Mouse (Mus musculus) heart, postnatal 0 days (tissue): ENCODE results near the gene Dcn. TPM values are rescaled to one million over a fixed set of nuclear protein-coding genes. Genes with fewer than 3 reads are reported as not detected.
A peak's percentile ranks its signal among the peaks of the same experiment; 100 is the strongest.

ENCODE experiments used
- ATAC-seq: fragments of 200-750 bp; cut with Nextera tagmentation; 2 replicates; pipeline ENCODE4 v1.8.0; 2017; ENCODE audit warnings: low read depth, moderate number of reproducible peaks, moderate library complexity; ENCODE audit not compliant: insufficient read depth
- DNase-seq: peaks from one replicate; pipeline ENCODE4 v3.0.0-alpha.2; 2016; ENCODE audit warnings: low spot score
- H3K27ac ChIP-seq: fragments of 300-500 bp; sonication (generic); 2 replicates; pipeline ENCODE4 v1.5.1; 2014; ENCODE audit warnings: low read depth, mild to moderate bottlenecking
- H3K27me3 ChIP-seq: fragments of 300-500 bp; sonication (generic); 2 replicates; pipeline ENCODE4 v1.6.1; 2014; ENCODE audit warnings: low read length, mixed read lengths; ENCODE audit not compliant: control insufficient read depth, insufficient read depth
- H3K36me3 ChIP-seq: fragments of 300-500 bp; sonication (generic); replicated peaks from 2 replicates; pipeline ENCODE4 v1.6.1; 2014; ENCODE audit warnings: low read length, mixed read lengths; ENCODE audit not compliant: control insufficient read depth, insufficient read depth
- H3K4me1 ChIP-seq: fragments of 300-500 bp; sonication (generic); 2 replicates; pipeline ENCODE4 v1.6.1; 2014; ENCODE audit warnings: antibody characterized with exemption; ENCODE audit not compliant: control insufficient read depth, insufficient read depth
- H3K4me2 ChIP-seq: fragments of 300-500 bp; sonication (generic); 2 replicates; pipeline ENCODE4 v1.6.1; 2014; ENCODE audit warnings: low read depth, mild to moderate bottlenecking, low read length, moderate library complexity
- H3K4me3 ChIP-seq: fragments of 300-500 bp; sonication (generic); 2 replicates; pipeline ENCODE4 v1.5.1; 2014; ENCODE audit warnings: low read depth, low read length
- H3K9ac ChIP-seq: fragments of 300-500 bp; sonication (generic); replicated peaks from 2 replicates; pipeline ENCODE4 v1.6.1; 2014; ENCODE audit warnings: low read depth, low read length, mixed read lengths
- H3K9me3 ChIP-seq: fragments of 300-500 bp; sonication (generic); replicated peaks from 2 replicates; pipeline ENCODE4 v1.6.1; 2016; ENCODE audit warnings: low read length; ENCODE audit not compliant: control insufficient read depth
- CTCF ChIP-seq: IDR thresholded peaks from 2 replicates; pipeline ENCODE4 v1.5.1; 2016; ENCODE audit warnings: antibody characterized with exemption, control low read depth, low read depth
- EP300 ChIP-seq: IDR thresholded peaks from 2 replicates; pipeline ENCODE4 v1.6.1; 2016; ENCODE audit warnings: antibody characterized with exemption, low read depth
- WGBS: fragments of 180-500 bp; shearing (Covaris S2); extraction: QIAGEN DNeasy Blood & Tissue Kit; methylation state at CpG from one replicate; pipeline ENCODE4 v1.1.7; 2014; 5-methylcytosine and 5-hydroxymethylcytosine counted together
- polyA plus RNA-seq: library from polyadenylated mRNA; unstranded; fragments of >200 nt; fragmentation: Nextera tagmentation; extraction: Ambion mirVana; gene quantifications from 2 replicates; pipeline ENCODE4 v1.2.1, GENCODE M21; 2015
- total RNA-seq: library from RNA; depleted of rRNA; stranded (reverse); fragments of >200 nt; gene quantifications from 2 replicates; pipeline ENCODE4 v1.2.3, GENCODE M21; 2014; ENCODE audit warnings: low replicate concordance

Dcn gene
- total and polyA plus RNA-seq, 2 experiments from 2014 or later = 292 to 328 TPM

DNA sequence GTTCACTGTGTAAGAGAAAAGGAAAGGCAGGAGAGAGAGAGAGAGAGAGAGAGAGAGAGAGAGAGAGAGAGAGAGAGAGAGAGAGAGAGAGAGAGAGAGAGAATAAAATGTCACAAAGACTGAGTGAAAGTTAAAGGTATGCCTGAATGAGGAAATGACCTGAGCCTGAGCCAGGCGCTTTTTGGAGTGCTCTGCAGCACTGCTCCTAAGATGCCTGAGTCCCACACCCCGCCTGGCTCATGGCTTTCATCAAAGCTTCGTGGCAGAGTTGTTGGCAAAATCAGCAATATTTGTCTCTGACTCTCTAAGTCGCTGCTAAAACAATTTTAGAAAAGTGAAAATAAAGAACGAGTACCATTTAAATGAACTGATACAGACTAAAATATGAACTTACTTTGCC is 18.2 kb downstream of the Dcn start:
- no peaks in the 10 kb centered on the region for H3K4me1 ChIP-seq
- H3K9me3 ChIP-seq = 0 out of 2 replicates have a peak, but pooled peaks cover 4% of the 10 kb centered on the region
- 49% methylated on average over 5 of the region's 5 CpGs for WGBS
- H3K27ac ChIP-seq = no peak overlapping the region
- H3K36me3 ChIP-seq = no peaks in the 10 kb centered on the region
- H3K27me3 ChIP-seq = no peaks in the 10 kb centered on the region
- no peak for ATAC-seq
- no peak overlapping the region for H3K9ac ChIP-seq
- no peak for DNase-seq
- H3K4me3 ChIP-seq = no peak overlapping the region
- no peak overlapping the region for H3K4me2 ChIP-seq
- no peak for TF ChIP-seq EP300
- TF ChIP-seq CTCF = no peak

DNA sequence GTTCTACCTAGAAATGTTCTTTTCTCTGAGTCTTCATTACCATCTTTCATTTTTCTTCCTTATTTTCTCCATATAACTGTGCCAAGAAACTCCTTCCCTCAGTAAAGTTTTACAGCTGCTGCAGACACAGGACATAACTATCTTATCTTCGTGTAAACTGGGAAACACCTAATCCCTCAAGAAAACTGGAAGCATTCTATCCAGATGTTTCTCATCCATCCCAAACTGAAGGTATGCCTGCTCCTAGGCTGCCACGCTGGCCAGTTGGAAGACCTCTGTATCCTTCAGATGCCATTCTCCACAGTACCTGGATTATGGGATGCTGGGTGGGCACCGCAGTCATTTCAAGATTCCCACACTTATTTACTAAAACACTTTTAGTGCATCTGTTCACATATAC is 44.0 kb downstream of the Dcn start:
- Histone ChIP-seq H3K4me3 (no peak overlapping the region), H3K4me1 (no peaks in the 10 kb centered on the region), H3K27me3 (no peaks in the 10 kb centered on the region), H3K4me2 (no peak overlapping the region), H3K9ac (no peak overlapping the region), H3K27ac (no peak overlapping the region), H3K9me3 (no peaks in the 10 kb centered on the region), H3K36me3 (no peaks in the 10 kb centered on the region)
- WGBS = 65% methylated on average over 3 of the region's 3 CpGs
- ATAC-seq (no peak), DNase-seq (no peak)
- TF ChIP-seq EP300 = no peak
- no peak for TF ChIP-seq CTCF

DNA sequence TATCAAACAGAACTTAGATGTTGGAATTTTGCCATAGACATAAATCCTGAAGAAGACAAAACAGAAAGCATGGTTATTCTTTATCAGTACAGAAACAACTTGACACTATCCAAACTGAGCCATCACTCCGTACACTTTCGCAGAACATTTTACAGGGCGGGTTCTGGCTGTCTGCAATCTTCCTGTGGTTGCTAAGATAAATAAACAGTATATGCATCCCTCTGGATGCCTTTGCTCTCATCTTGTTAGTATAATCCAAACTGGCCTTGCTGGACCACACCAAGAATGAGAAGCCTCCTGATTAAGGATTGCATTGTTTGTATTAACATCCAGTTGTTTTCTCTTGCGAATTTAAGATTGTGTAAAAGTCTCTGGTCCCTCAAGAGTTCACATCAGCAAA is 56.3 kb downstream of the Dcn start:
- Histone ChIP-seq H3K4me3 (no peak overlapping the region), H3K27me3 (no peaks in the 10 kb centered on the region), H3K4me1 (no peaks in the 10 kb centered on the region), H3K9ac (no peak overlapping the region), H3K36me3 (no peaks in the 10 kb centered on the region), H3K4me2 (no peak overlapping the region), H3K9me3 (no peaks in the 10 kb centered on the region), H3K27ac (no peak overlapping the region)
- TF ChIP-seq CTCF = no peak
- no peak for TF ChIP-seq EP300
- no peak for ATAC-seq
- DNase-seq = no peak
- WGBS = 51% methylated on average over 4 of the region's 4 CpGs

DNA sequence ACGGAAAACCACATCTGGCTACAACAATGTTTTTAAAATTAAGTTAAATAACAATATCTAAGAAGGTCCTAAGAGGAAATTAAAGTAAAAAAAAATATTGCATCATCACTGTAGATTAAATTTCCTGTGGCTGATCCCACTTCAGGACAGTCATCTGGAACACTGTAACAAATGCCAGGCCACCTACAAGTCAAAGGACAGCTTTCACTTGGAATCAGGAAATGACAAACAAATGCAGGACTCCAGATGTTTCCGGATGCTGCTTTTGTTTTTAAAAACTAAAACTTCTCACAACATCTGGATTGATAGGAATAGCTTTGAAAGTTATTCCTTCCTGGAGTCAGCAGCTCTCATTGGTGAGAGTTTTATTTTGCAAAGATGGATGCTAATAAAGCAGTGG is 57.5 kb downstream of the Dcn start:
- TF ChIP-seq EP300 (no peak), CTCF (no peak)
- H3K9ac ChIP-seq = no peak overlapping the region
- WGBS = 47% methylated on average over 2 of the region's 2 CpGs
- no peaks in the 10 kb centered on the region for H3K36me3 ChIP-seq
- H3K9me3 ChIP-seq = no peaks in the 10 kb centered on the region
- H3K27me3 ChIP-seq = no peaks in the 10 kb centered on the region
- no peak overlapping the region for H3K27ac ChIP-seq
- ATAC-seq = 0 out of 2 replicates have a peak, but pooled peaks have one; percentile 20
- H3K4me3 ChIP-seq = no peak overlapping the region
- peak; percentile 27 for DNase-seq
- no peaks in the 10 kb centered on the region for H3K4me1 ChIP-seq
- H3K4me2 ChIP-seq = no peak overlapping the region

DNA sequence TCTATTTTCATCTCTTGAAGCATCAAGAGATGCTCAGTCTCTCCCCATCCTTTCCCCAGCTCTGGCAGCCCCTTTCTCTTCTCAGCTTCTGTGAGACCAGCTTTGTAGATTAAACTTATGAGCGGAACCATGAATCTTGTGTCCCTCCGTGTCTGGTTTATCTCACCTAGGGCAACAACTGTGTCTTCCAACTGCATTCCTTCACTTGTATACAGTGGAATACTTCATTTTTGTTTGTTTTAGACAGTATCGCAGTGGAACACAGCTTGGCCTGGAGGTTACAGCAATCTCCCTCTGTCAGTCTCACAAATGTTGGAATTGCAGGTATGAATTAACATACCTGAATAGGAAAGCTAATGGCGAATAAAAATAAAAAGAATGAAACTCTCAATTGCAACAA is 58.8 kb downstream of the Dcn start:
- H3K4me3 ChIP-seq = no peak overlapping the region
- no peaks in the 10 kb centered on the region for H3K4me1 ChIP-seq
- no peaks in the 10 kb centered on the region for H3K27me3 ChIP-seq
- DNase-seq = no peak
- H3K27ac ChIP-seq = no peak overlapping the region
- no peak overlapping the region for H3K4me2 ChIP-seq
- H3K36me3 ChIP-seq = no peaks in the 10 kb centered on the region
- TF ChIP-seq EP300 (no peak), CTCF (no peak)
- no peak overlapping the region for H3K9ac ChIP-seq
- no peaks in the 10 kb centered on the region for H3K9me3 ChIP-seq
- WGBS = 81% methylated on average over 4 of the region's 4 CpGs
- no peak for ATAC-seq

DNA sequence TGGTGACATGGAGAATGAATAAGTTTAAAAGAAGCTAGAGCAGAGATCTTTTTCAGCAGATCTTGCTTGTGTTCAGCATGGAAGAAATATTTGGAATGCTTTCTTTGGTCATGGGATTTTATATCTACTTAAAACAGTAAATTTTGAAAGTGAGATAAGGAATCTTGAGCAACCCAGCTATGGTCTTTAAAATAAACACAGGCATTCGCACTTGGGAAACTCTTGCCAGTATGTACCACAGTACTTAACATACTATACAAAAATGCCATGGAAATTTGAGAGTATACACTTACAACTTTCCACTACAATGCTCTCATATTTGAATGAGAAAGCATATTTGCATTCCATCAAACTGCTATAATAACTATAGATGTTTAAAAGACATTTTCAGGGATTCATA is 68.3 kb downstream of the Dcn start:
- Histone ChIP-seq H3K4me3 (no peak overlapping the region), H3K27ac (no peak overlapping the region), H3K27me3 (no peaks in the 10 kb centered on the region), H3K4me1 (no peaks in the 10 kb centered on the region), H3K9ac (no peak overlapping the region), H3K36me3 (no peaks in the 10 kb centered on the region), H3K9me3 (no peaks in the 10 kb centered on the region), H3K4me2 (no peak overlapping the region)
- DNase-seq (no peak), ATAC-seq (no peak)
- TF ChIP-seq CTCF = no peak
- TF ChIP-seq EP300 = no peak
- 66% methylated on average over 1 of the region's 1 CpGs for WGBS
